Mouse (Mus musculus) CH12.LX (cell line): ENCODE measurements around the gene Klhl7. TPM values are rescaled to one million over a fixed set of nuclear protein-coding genes. Genes with fewer than 3 reads are reported as not detected.

Source experiments
- DNase-seq: peaks from one replicate; pipeline ENCODE4 v3.0.0-alpha.2; 2013; ENCODE audit errors: extremely low read depth
- H3K27ac ChIP-seq: 2 replicates; pipeline ENCODE4 v1.5.1; 2012; ENCODE audit warnings: low read depth, mild to moderate bottlenecking, control low read depth, moderate library complexity; ENCODE audit not compliant: insufficient read depth
- H3K27me3 ChIP-seq: replicated peaks from 2 replicates; pipeline ENCODE3; 2012; ENCODE audit warnings: inconsistent platforms
- H3K36me3 ChIP-seq, 2 experiments: replicated peaks in 1 of 2; 2 replicates each; pipeline versions ENCODE3 to v1.6.1; 2012; ENCODE audit warnings: inconsistent platforms in 1 of 2, low read length in 1 of 2, mild to moderate bottlenecking in 1 of 2, mixed read lengths in 1 of 2, moderate library complexity in 1 of 2; ENCODE audit not compliant: control insufficient read depth in 1 of 2, insufficient read depth in 1 of 2
- H3K4me1 ChIP-seq, 2 experiments: 2 replicates each; pipeline ENCODE4 v1.6.1; 2012; ENCODE audit warnings: inconsistent platforms in 1 of 2, moderate library complexity in 1 of 2; ENCODE audit not compliant: insufficient read depth in 2 of 2, control insufficient read depth in 1 of 2
- H3K4me2 ChIP-seq: 2 replicates; pipeline ENCODE4 v1.6.1; 2012; ENCODE audit warnings: low read depth, mild to moderate bottlenecking, control low read depth; ENCODE audit not compliant: poor library complexity, insufficient read depth, severe bottlenecking
- H3K4me3 ChIP-seq, 3 experiments: fragments of 150-350 bp in 1 of 3; sonication (generic) in 1 of 3; replicated peaks in 1 of 3; 2 replicates each; pipeline versions ENCODE3 to v1.5.1; 2011 to 2012; ENCODE audit warnings: low read depth in 2 of 3, low read length in 2 of 3, mild to moderate bottlenecking in 2 of 3, moderate library complexity in 2 of 3, control low read depth in 1 of 3, improper control_type of control experiment in 1 of 3, inconsistent platforms in 1 of 3, mixed read lengths in 1 of 3; ENCODE audit not compliant: poor library complexity in 1 of 3
- H3K79me2 ChIP-seq: replicated peaks from 2 replicates; pipeline ENCODE4 v1.6.1; 2012; ENCODE audit warnings: mild to moderate bottlenecking, moderate library complexity; ENCODE audit not compliant: control insufficient read depth, poor library complexity, insufficient read depth, severe bottlenecking; ENCODE audit errors: extremely low read depth
- H3K9ac ChIP-seq: 2 replicates; pipeline ENCODE4 v1.6.1; 2012; ENCODE audit warnings: low read depth, mild to moderate bottlenecking, control low read depth, moderate library complexity; ENCODE audit not compliant: insufficient read depth
- H3K9me3 ChIP-seq: replicated peaks from 2 replicates; pipeline ENCODE3; 2012; ENCODE audit warnings: low read length, inconsistent platforms, mixed read lengths
- BHLHE40 ChIP-seq: IDR thresholded peaks from 2 replicates; pipeline ENCODE4 v1.6.1; 2011; ENCODE audit warnings: mild to moderate bottlenecking, low read depth, low read length, improper control_type of control experiment
- CHD1 ChIP-seq: IDR thresholded peaks from 2 replicates; pipeline ENCODE4 v1.6.1; 2012; ENCODE audit warnings: low read depth, low read length, improper control_type of control experiment, inconsistent platforms
- CHD2 ChIP-seq: IDR thresholded peaks from 2 replicates; pipeline ENCODE4 v1.6.1; 2011; ENCODE audit warnings: low read length, improper control_type of control experiment
- CTCF ChIP-seq, 2 experiments: IDR thresholded peaks in 1 of 2; conservative IDR thresholded peaks in 1 of 2; 2 replicates each; pipeline ENCODE4 v1.5.1; 2011 to 2012; ENCODE audit warnings: low read depth in 2 of 2, low read length in 2 of 2, improper control_type of control experiment in 1 of 2, inconsistent platforms in 1 of 2, mild to moderate bottlenecking in 1 of 2, moderate library complexity in 1 of 2
- ETS1 ChIP-seq: conservative IDR thresholded peaks from 2 replicates; pipeline ENCODE4 v1.6.1; 2012; ENCODE audit warnings: low read depth, mild to moderate bottlenecking, inconsistent platforms, low read length, improper control_type of control experiment, moderate library complexity
- JUN ChIP-seq: IDR thresholded peaks from 2 replicates; pipeline ENCODE4 v1.6.1; 2011; ENCODE audit warnings: low read depth, mild to moderate bottlenecking, low read length, improper control_type of control experiment, moderate library complexity; ENCODE audit not compliant: insufficient read depth
- JUND ChIP-seq: conservative IDR thresholded peaks from 2 replicates; pipeline ENCODE4 v1.6.1; 2011; ENCODE audit warnings: low read depth, low read length, improper control_type of control experiment
- MAFK ChIP-seq: IDR thresholded peaks from 2 replicates; pipeline ENCODE4 v1.6.1; 2011; ENCODE audit warnings: low read length, improper control_type of control experiment; ENCODE audit not compliant: insufficient replicate concordance
- MAX ChIP-seq: IDR thresholded peaks from 2 replicates; pipeline ENCODE4 v1.6.1; 2011; ENCODE audit warnings: low read length, improper control_type of control experiment
- MEF2A ChIP-seq: IDR thresholded peaks from 2 replicates; pipeline ENCODE4 v1.6.1; 2014; ENCODE audit warnings: low read depth, mild to moderate bottlenecking, inconsistent platforms, low read length, improper control_type of control experiment, borderline replicate concordance
- MYC ChIP-seq: IDR thresholded peaks from 2 replicates; pipeline ENCODE4 v1.6.1; 2011; ENCODE audit warnings: low read depth, mild to moderate bottlenecking, improper control_type of control experiment, low read length
- NELFE ChIP-seq: IDR thresholded peaks from 2 replicates; pipeline ENCODE4 v1.6.1; 2011; ENCODE audit warnings: low read depth, low read length, improper control_type of control experiment
- POLR2A ChIP-seq: IDR thresholded peaks from 2 replicates; pipeline ENCODE4 v1.6.1; 2011; ENCODE audit warnings: low read depth, mild to moderate bottlenecking, improper control_type of control experiment, low read length
- RAD21 ChIP-seq: IDR thresholded peaks from 2 replicates; pipeline ENCODE4 v1.6.1; 2011; ENCODE audit warnings: low read depth, mild to moderate bottlenecking, low read length, improper control_type of control experiment, moderate library complexity
- SMC3 ChIP-seq: IDR thresholded peaks from 2 replicates; pipeline ENCODE4 v1.6.1; 2011; ENCODE audit warnings: low read depth, low read length, improper control_type of control experiment
- ZC3H11A ChIP-seq: IDR thresholded peaks from 2 replicates; pipeline ENCODE4 v1.6.1; 2012; ENCODE audit warnings: low read depth, mild to moderate bottlenecking, inconsistent platforms, low read length, improper control_type of control experiment
- ZKSCAN1 ChIP-seq: IDR thresholded peaks from 2 replicates; pipeline ENCODE4 v1.6.1; 2012; ENCODE audit warnings: low read depth, inconsistent platforms, low read length, improper control_type of control experiment, borderline replicate concordance
- ZNF384 ChIP-seq: IDR thresholded peaks from 2 replicates; pipeline ENCODE4 v1.6.1; 2012; ENCODE audit warnings: low read depth, low read length, improper control_type of control experiment, inconsistent platforms
- dilution Hi-C: fragments of 300-500 bp; cut with MboI; formaldehyde crosslinking; loops from 2 replicates; pipeline ENCODE4 v1.14.3; 2020; ENCODE audit warnings: low sequenced_read_pairs; ENCODE audit not compliant: extremely low pct_unique_long_range_greater_than_20kb, extremely low pct_ligation_motif_present
- in situ Hi-C: fragments of 300-500 bp; cut with MboI; formaldehyde crosslinking; loops from 3 replicates; pipeline ENCODE4 v1.14.3; 2019; ENCODE audit warnings: low sequenced_read_pairs, low pct_ligation_motif_present, low pct_unique_long_range_greater_than_20kb, mixed read lengths
- polyA plus RNA-seq: library from polyadenylated mRNA; unstranded; fragments of >175 nt; gene quantifications from 2 replicates; pipeline ENCODE4 v1.2.1, GENCODE M21; 2012; ENCODE audit warnings: low read depth; ENCODE audit not compliant: insufficient read length
- total RNA-seq, 2 experiments: library from RNA; depleted of rRNA; stranded (reverse); fragments of 300-350 nt in 1 of 2; fragments of >200 nt in 1 of 2; gene quantifications; 2 replicates each; pipeline ENCODE4 v1.2.3; 2012 to 2014

The Klhl7 gene
- total and polyA plus RNA-seq, 3 experiments = 20.4 to 71.4 (median 26.5) TPM

DNA sequence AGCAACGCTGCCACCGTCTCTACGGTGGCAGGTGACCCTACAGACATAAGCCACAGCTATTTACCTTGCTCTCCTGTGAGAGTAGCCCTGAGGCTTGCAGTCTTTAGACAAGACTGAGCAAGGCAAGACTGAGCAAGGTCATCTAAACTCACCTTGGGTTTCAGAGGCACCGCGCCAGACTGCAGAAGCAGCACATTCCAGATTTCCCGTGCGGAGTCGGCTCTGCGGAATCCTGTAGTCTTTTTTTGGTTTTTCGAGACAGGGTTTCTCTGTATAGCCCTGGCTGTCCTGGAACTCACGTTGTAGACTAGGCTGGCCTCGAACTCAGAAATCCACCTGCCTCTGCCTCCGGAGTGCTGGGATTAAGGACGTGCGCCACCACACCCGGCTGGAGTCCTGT lies 14.2 kb upstream of the Klhl7 start:
- no peak for DNase-seq
- no peaks in the 10 kb centered on the region for H3K36me3 ChIP-seq
- H3K27me3 ChIP-seq = no peaks in the 10 kb centered on the region
- H3K4me1 ChIP-seq = peaks cover 10 to 14% of the 10 kb centered on the region in 2 experiments
- H3K4me3 ChIP-seq = no peak overlapping the region
- in situ Hi-C loops = no loop called here
- H3K79me2 ChIP-seq = no peaks in the 10 kb centered on the region
- no peak overlapping the region for H3K9ac ChIP-seq
- no peaks in the 10 kb centered on the region for H3K9me3 ChIP-seq
- dilution Hi-C loops = no loop called here
- H3K4me2 ChIP-seq = no peak overlapping the region
- TF ChIP-seq CHD1 (no peak), JUND (no peak), POLR2A (no peak), ZC3H11A (no peak), MAFK (no peak), CTCF (conservative IDR thresholded peaks at IDR 0.05 in 1 of 2, IDR thresholded peaks at IDR 0.05 in 1 of 2; ENCODE audit: low read depth in 2 of 2, low read length in 2 of 2) (no peak), CHD2 (no peak), MEF2A (no peak), ETS1 (no peak)
- TF ChIP-seq, all 38 proteins: peak for 0
- H3K27ac ChIP-seq = no peak overlapping the region

DNA sequence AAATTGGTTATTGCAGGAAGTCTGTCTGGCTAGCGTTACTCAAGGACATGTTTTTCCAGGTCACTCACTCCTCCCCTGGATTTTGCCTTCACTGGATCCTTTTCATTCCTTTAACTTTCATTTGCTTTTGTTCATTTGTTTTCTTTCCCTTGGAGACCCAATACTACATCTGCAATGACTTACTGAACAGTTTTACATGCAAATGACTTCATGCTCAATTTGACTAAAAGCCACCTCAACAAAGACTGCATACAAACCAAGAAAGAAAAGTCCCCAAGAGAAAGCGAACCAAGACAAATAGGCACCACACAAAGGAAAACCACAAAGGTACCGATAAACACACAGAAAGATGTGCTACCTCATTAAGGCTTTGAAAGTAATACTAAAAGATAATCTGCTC lies 13.5 kb upstream of the Klhl7 start:
- peaks cover 6 to 14% of the 10 kb centered on the region in 2 experiments for H3K4me1 ChIP-seq
- no peaks in the 10 kb centered on the region for H3K27me3 ChIP-seq
- dilution Hi-C loops = no loop called here
- no peaks in the 10 kb centered on the region for H3K79me2 ChIP-seq
- TF ChIP-seq NELFE = no peak
- no peak for TF ChIP-seq CTCF (conservative IDR thresholded peaks at IDR 0.05 in 1 of 2, IDR thresholded peaks at IDR 0.05 in 1 of 2; ENCODE audit: low read depth in 2 of 2, low read length in 2 of 2)
- no peak for TF ChIP-seq MYC
- no peak for TF ChIP-seq BHLHE40
- no peak for TF ChIP-seq JUN
- no peak for TF ChIP-seq MAX
- TF ChIP-seq, all 38 proteins: peak for 0
- in situ Hi-C loops = no loop called here
- Histone ChIP-seq H3K4me3 (no peak overlapping the region), H3K36me3 (no peaks in the 10 kb centered on the region), H3K9ac (no peak overlapping the region), H3K9me3 (no peaks in the 10 kb centered on the region), H3K27ac (no peak overlapping the region), H3K4me2 (peak overlapping the region; percentile 5; the same call in 1 of the 2 replicates)
- peak; percentile 17 for DNase-seq

DNA sequence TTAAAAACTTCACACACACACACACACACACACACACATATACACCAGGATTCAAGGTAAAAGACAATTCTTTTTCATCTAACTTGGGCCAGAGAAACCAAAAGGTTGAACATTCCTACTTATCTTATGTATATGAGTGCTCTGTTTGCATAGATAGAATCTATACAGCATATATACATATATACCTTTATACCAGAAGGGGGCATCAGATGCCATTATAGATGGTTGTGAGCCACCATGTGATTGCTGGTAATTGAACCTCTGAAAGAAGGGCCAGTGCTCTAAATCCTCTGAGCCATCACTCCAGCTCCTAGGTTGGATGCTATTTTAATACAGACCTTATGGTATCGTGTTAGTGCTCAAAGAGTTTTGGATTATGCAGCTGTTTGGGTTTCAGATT lies 12.0 kb upstream of the Klhl7 start:
- TF ChIP-seq RAD21 (peak; percentile 27), ZNF384 (no peak), CTCF (conservative IDR thresholded peaks at IDR 0.05 in 1 of 2, IDR thresholded peaks at IDR 0.05 in 1 of 2; ENCODE audit: low read depth in 2 of 2, low read length in 2 of 2) (peak in 1 of 2 experiments; percentile 43; a peak in 2 of 4 replicates), ZKSCAN1 (no peak), SMC3 (peak; percentile 11; the same call in 1 of the 2 replicates)
- no peak for DNase-seq
- Histone ChIP-seq H3K27me3 (no peaks in the 10 kb centered on the region), H3K9ac (no peak overlapping the region), H3K79me2 (no peaks in the 10 kb centered on the region), H3K9me3 (no peaks in the 10 kb centered on the region), H3K4me1 (peaks cover 0 to 8% of the 10 kb centered on the region in 2 experiments; a peak in 2 of 4 replicates), H3K36me3 (no peaks in the 10 kb centered on the region), H3K27ac (no peak overlapping the region), H3K4me2 (no peak overlapping the region), H3K4me3 (no peak overlapping the region)
- dilution Hi-C loops = no loop called here
- in situ Hi-C loops = no loop called here
